Mouse (Mus musculus): ENCODE results near the gene Hipk2. TPM values are rescaled to one million over a fixed set of nuclear protein-coding genes. Genes with fewer than 3 reads are reported as not detected.
A peak's percentile ranks its signal among the peaks of the same experiment; 100 is the strongest.

Hipk2 gene
- polyA plus RNA-seq, 1 experiment from 2014 or later, result 10.7 TPM

- no peak for DNase-seq (ENCODE audit: low spot score)
- Histone ChIP-seq H3K36me3 (ENCODE audit: control insufficient read depth, insufficient read depth, low read length) (no peaks in the 10 kb centered on the region), H3K27ac (replicated peaks; ENCODE audit: low read depth, low read length) (no peak overlapping the region), H3K9me3 (ENCODE audit: control insufficient read depth, low read length) (no peaks in the 10 kb centered on the region), H3K4me3 (ENCODE audit: low read depth, low read length) (no peak overlapping the region), H3K9ac (ENCODE audit: low read depth, low read length) (no peak overlapping the region), H3K4me1 (ENCODE audit: control insufficient read depth, insufficient read depth, low read length) (no peaks in the 10 kb centered on the region), H3K27me3 (replicated peaks; ENCODE audit: control insufficient read depth, insufficient read depth, low read length) (no peaks in the 10 kb centered on the region), H3K4me2 (ENCODE audit: low read depth, low read length) (no peak overlapping the region)
- WGBS, result 88% methylated on average over 4 of the region's 4 CpGs
- no peak for ATAC-seq (ENCODE audit: low read depth)
Observed at GRCm38 (mm10) chr6:38900073-38900472, 24.1 kb upstream of the Hipk2 start.

GRCm38 (mm10) chr6:38893615-38894014 is 17.6 kb upstream of the Hipk2 start:
- H3K27me3 ChIP-seq (replicated peaks; ENCODE audit: control insufficient read depth, insufficient read depth, low read length), result no peaks in the 10 kb centered on the region
- H3K9ac ChIP-seq (ENCODE audit: low read depth, low read length), result no peak overlapping the region
- no peak overlapping the region for H3K27ac ChIP-seq (replicated peaks; ENCODE audit: low read depth, low read length)
- DNase-seq (ENCODE audit: low spot score) (no peak), ATAC-seq (ENCODE audit: low read depth) (no peak)
- no peak overlapping the region for H3K4me2 ChIP-seq (ENCODE audit: low read depth, low read length)
- WGBS, result 45% methylated on average over 3 of the region's 3 CpGs
- H3K4me1 ChIP-seq (ENCODE audit: control insufficient read depth, insufficient read depth, low read length), result no peaks in the 10 kb centered on the region
- no peaks in the 10 kb centered on the region for H3K36me3 ChIP-seq (ENCODE audit: control insufficient read depth, insufficient read depth, low read length)
- H3K4me3 ChIP-seq (ENCODE audit: low read depth, low read length), result no peak overlapping the region
- no peaks in the 10 kb centered on the region for H3K9me3 ChIP-seq (ENCODE audit: control insufficient read depth, low read length)

- Histone ChIP-seq H3K27me3 (replicated peaks; ENCODE audit: control insufficient read depth, insufficient read depth, low read length) (no peaks in the 10 kb centered on the region), H3K4me3 (ENCODE audit: low read depth, low read length) (no peak overlapping the region), H3K9ac (ENCODE audit: low read depth, low read length) (no peak overlapping the region), H3K4me2 (ENCODE audit: low read depth, low read length) (no peak overlapping the region), H3K27ac (replicated peaks; ENCODE audit: low read depth, low read length) (no peak overlapping the region), H3K36me3 (ENCODE audit: control insufficient read depth, insufficient read depth, low read length) (no peaks in the 10 kb centered on the region), H3K4me1 (ENCODE audit: control insufficient read depth, insufficient read depth, low read length) (no peaks in the 10 kb centered on the region), H3K9me3 (ENCODE audit: control insufficient read depth, low read length) (no peaks in the 10 kb centered on the region)
- ATAC-seq (ENCODE audit: low read depth), result no peak
- no peak for DNase-seq (ENCODE audit: low spot score)
- WGBS, result 61% methylated on average over 2 of the region's 2 CpGs
Observed at GRCm38 (mm10) chr6:38892017-38892416, 16.1 kb upstream of the Hipk2 start.

GRCm38 (mm10) chr6:38889156-38889555 is 13.2 kb upstream of the Hipk2 start:
- no peaks in the 10 kb centered on the region for H3K9me3 ChIP-seq (ENCODE audit: control insufficient read depth, low read length)
- no peak overlapping the region for H3K27ac ChIP-seq (replicated peaks; ENCODE audit: low read depth, low read length)
- H3K36me3 ChIP-seq (ENCODE audit: control insufficient read depth, insufficient read depth, low read length), result no peaks in the 10 kb centered on the region
- H3K9ac ChIP-seq (ENCODE audit: low read depth, low read length), result no peak overlapping the region
- no peaks in the 10 kb centered on the region for H3K27me3 ChIP-seq (replicated peaks; ENCODE audit: control insufficient read depth, insufficient read depth, low read length)
- ATAC-seq (ENCODE audit: low read depth) (no peak), DNase-seq (ENCODE audit: low spot score) (no peak)
- H3K4me1 ChIP-seq (ENCODE audit: control insufficient read depth, insufficient read depth, low read length), result no peaks in the 10 kb centered on the region
- H3K4me2 ChIP-seq (ENCODE audit: low read depth, low read length), result no peak overlapping the region
- 71% methylated on average over 6 of the region's 6 CpGs for WGBS
- no peak overlapping the region for H3K4me3 ChIP-seq (ENCODE audit: low read depth, low read length)

GRCm38 (mm10) chr6:38887436-38887835 is 11.5 kb upstream of the Hipk2 start:
- H3K4me3 ChIP-seq (ENCODE audit: low read depth, low read length), result no peak overlapping the region
- H3K4me1 ChIP-seq (ENCODE audit: control insufficient read depth, insufficient read depth, low read length), result peaks cover 8% of the 10 kb centered on the region; the same call in 1 of the 2 replicates
- no peak for ATAC-seq (ENCODE audit: low read depth)
- H3K27ac ChIP-seq (replicated peaks; ENCODE audit: low read depth, low read length), result no peak overlapping the region
- no peak overlapping the region for H3K4me2 ChIP-seq (ENCODE audit: low read depth, low read length)
- WGBS, result 78% methylated on average over 4 of the region's 4 CpGs
- no peak for DNase-seq (ENCODE audit: low spot score)
- no peaks in the 10 kb centered on the region for H3K9me3 ChIP-seq (ENCODE audit: control insufficient read depth, low read length)
- no peak overlapping the region for H3K9ac ChIP-seq (ENCODE audit: low read depth, low read length)
- no peaks in the 10 kb centered on the region for H3K36me3 ChIP-seq (ENCODE audit: control insufficient read depth, insufficient read depth, low read length)
- no peaks in the 10 kb centered on the region for H3K27me3 ChIP-seq (replicated peaks; ENCODE audit: control insufficient read depth, insufficient read depth, low read length)

- H3K27me3 ChIP-seq (replicated peaks; ENCODE audit: control insufficient read depth, insufficient read depth, low read length), result no peaks in the 10 kb centered on the region
- no peak for ATAC-seq (ENCODE audit: low read depth)
- H3K9me3 ChIP-seq (ENCODE audit: control insufficient read depth, low read length), result no peaks in the 10 kb centered on the region
- no peaks in the 10 kb centered on the region for H3K36me3 ChIP-seq (ENCODE audit: control insufficient read depth, insufficient read depth, low read length)
- no peak overlapping the region for H3K9ac ChIP-seq (ENCODE audit: low read depth, low read length)
- WGBS, result 67% methylated on average over 1 of the region's 1 CpGs
- H3K4me3 ChIP-seq (ENCODE audit: low read depth, low read length), result no peak overlapping the region
- H3K27ac ChIP-seq (replicated peaks; ENCODE audit: low read depth, low read length), result no peak overlapping the region
- H3K4me1 ChIP-seq (ENCODE audit: control insufficient read depth, insufficient read depth, low read length), result peaks cover 8% of the 10 kb centered on the region; the same call in 1 of the 2 replicates
- no peak overlapping the region for H3K4me2 ChIP-seq (ENCODE audit: low read depth, low read length)
- DNase-seq (ENCODE audit: low spot score), result no peak
Observed at GRCm38 (mm10) chr6:38885132-38885531, 9.2 kb upstream of the Hipk2 start.

- Histone ChIP-seq H3K9ac (ENCODE audit: low read depth, low read length) (no peak overlapping the region), H3K4me2 (ENCODE audit: low read depth, low read length) (no peak overlapping the region), H3K27ac (replicated peaks; ENCODE audit: low read depth, low read length) (no peak overlapping the region), H3K9me3 (ENCODE audit: control insufficient read depth, low read length) (no peaks in the 10 kb centered on the region), H3K36me3 (ENCODE audit: control insufficient read depth, insufficient read depth, low read length) (no peaks in the 10 kb centered on the region), H3K27me3 (replicated peaks; ENCODE audit: control insufficient read depth, insufficient read depth, low read length) (no peaks in the 10 kb centered on the region), H3K4me3 (ENCODE audit: low read depth, low read length) (no peak overlapping the region), H3K4me1 (ENCODE audit: control insufficient read depth, insufficient read depth, low read length) (peaks cover 8% of the 10 kb centered on the region; the same call in 1 of the 2 replicates)
- ATAC-seq (ENCODE audit: low read depth), result no peak
- 60% methylated on average over 3 of the region's 3 CpGs for WGBS
- DNase-seq (ENCODE audit: low spot score), result no peak
Observed at GRCm38 (mm10) chr6:38884482-38884881, 8.5 kb upstream of the Hipk2 start.

- no peaks in the 10 kb centered on the region for H3K36me3 ChIP-seq (ENCODE audit: control insufficient read depth, insufficient read depth, low read length)
- H3K4me1 ChIP-seq (ENCODE audit: control insufficient read depth, insufficient read depth, low read length), result peaks cover 8% of the 10 kb centered on the region; the same call in 1 of the 2 replicates
- H3K9ac ChIP-seq (ENCODE audit: low read depth, low read length), result no peak overlapping the region
- ATAC-seq (ENCODE audit: low read depth), result peak; percentile 68
- no peaks in the 10 kb centered on the region for H3K9me3 ChIP-seq (ENCODE audit: control insufficient read depth, low read length)
- 33% methylated on average over 6 of the region's 6 CpGs for WGBS
- no peak overlapping the region; the same call in 1 of the 2 replicates for H3K4me2 ChIP-seq (ENCODE audit: low read depth, low read length)
- H3K27me3 ChIP-seq (replicated peaks; ENCODE audit: control insufficient read depth, insufficient read depth, low read length), result no peaks in the 10 kb centered on the region
- no peak overlapping the region for H3K4me3 ChIP-seq (ENCODE audit: low read depth, low read length)
- DNase-seq (ENCODE audit: low spot score), result peak; percentile 62
- H3K27ac ChIP-seq (replicated peaks; ENCODE audit: low read depth, low read length), result no peak overlapping the region
Observed at GRCm38 (mm10) chr6:38882728-38883171, 6.8 kb upstream of the Hipk2 start.

- H3K27ac ChIP-seq (replicated peaks; ENCODE audit: low read depth, low read length), result no peak overlapping the region
- no peak overlapping the region for H3K4me3 ChIP-seq (ENCODE audit: low read depth, low read length)
- H3K9ac ChIP-seq (ENCODE audit: low read depth, low read length), result no peak overlapping the region
- H3K4me1 ChIP-seq (ENCODE audit: control insufficient read depth, insufficient read depth, low read length), result peaks cover 8% of the 10 kb centered on the region; the same call in 1 of the 2 replicates
- ATAC-seq (ENCODE audit: low read depth), result no peak
- 43% methylated on average over 6 of the region's 6 CpGs for WGBS
- no peak overlapping the region for H3K4me2 ChIP-seq (ENCODE audit: low read depth, low read length)
- H3K27me3 ChIP-seq (replicated peaks; ENCODE audit: control insufficient read depth, insufficient read depth, low read length), result no peaks in the 10 kb centered on the region
- H3K9me3 ChIP-seq (ENCODE audit: control insufficient read depth, low read length), result no peaks in the 10 kb centered on the region
- H3K36me3 ChIP-seq (ENCODE audit: control insufficient read depth, insufficient read depth, low read length), result no peaks in the 10 kb centered on the region
- DNase-seq (ENCODE audit: low spot score), result no peak
Observed at GRCm38 (mm10) chr6:38881975-38882374, 6.0 kb upstream of the Hipk2 start.

All from embryonic facial prominence, embryonic 14.5 days (tissue).